Mouse (Mus musculus) WW6 (cell line): Measurements from ENCODE around the gene Chchd1.

Experiments
- DNase-seq: peaks from one replicate; pipeline ENCODE4 v3.0.0-alpha.2; 2013; ENCODE audit warnings: low read depth, low spot score

The Chchd1 gene

GRCm38 (mm10) chr14:20702741-20703381 is at the start of gene Chchd1:
TSS of gene Chchd1 (plus strand) at chr14:20703006.
- peak; percentile 73 for DNase-seq

- DNase-seq: no peak
Measured at GRCm38 (mm10) chr14:20654690-20655421, 48.0 kb upstream of the Chchd1 start.

- no peak for DNase-seq
Measured at GRCm38 (mm10) chr14:20655731-20656130, 47.1 kb upstream of the Chchd1 start.

- no peak for DNase-seq
Measured at GRCm38 (mm10) chr14:20656361-20656760, 46.4 kb upstream of the Chchd1 start, which contains the start of gene Myoz1. TSS of gene Myoz1 (minus strand) at chr14:20656540.

GRCm38 (mm10) chr14:20658326-20658725 is 44.5 kb upstream of the Chchd1 start:
- no peak for DNase-seq

GRCm38 (mm10) chr14:20658902-20659301 is 43.9 kb upstream of the Chchd1 start:
- no peak for DNase-seq

- no peak for DNase-seq
Measured at GRCm38 (mm10) chr14:20659687-20660086, 43.1 kb upstream of the Chchd1 start.

GRCm38 (mm10) chr14:20660827-20661660 is 41.8 kb upstream of the Chchd1 start:
- DNase-seq: peak; percentile 96

- no peak for DNase-seq
Measured at GRCm38 (mm10) chr14:20661661-20662331, 41.0 kb upstream of the Chchd1 start.

GRCm38 (mm10) chr14:20662740-20663139 is 40.1 kb upstream of the Chchd1 start:
- DNase-seq: no peak

GRCm38 (mm10) chr14:20663601-20664000 is 39.2 kb upstream of the Chchd1 start:
- no peak for DNase-seq

- no peak for DNase-seq
Measured at GRCm38 (mm10) chr14:20664436-20664835, 38.4 kb upstream of the Chchd1 start.

GRCm38 (mm10) chr14:20667469-20667868 is 35.3 kb upstream of the Chchd1 start:
- DNase-seq: no peak

- no peak for DNase-seq
Measured at GRCm38 (mm10) chr14:20668154-20668810, 34.5 kb upstream of the Chchd1 start, which contains the start of gene Synpo2l. TSS of gene Synpo2l (minus strand) at chr14:20668354.

GRCm38 (mm10) chr14:20672990-20673389 is 29.8 kb upstream of the Chchd1 start:
- peak; percentile 58 for DNase-seq

- peak; percentile 47 for DNase-seq
Measured at GRCm38 (mm10) chr14:20673735-20674063, 29.1 kb upstream of the Chchd1 start.

GRCm38 (mm10) chr14:20674064-20674833 is 28.6 kb upstream of the Chchd1 start, which contains the start of gene Sec24c:
TSS of gene Sec24c (plus strand) at chr14:20674308.
- peak; percentile 92 for DNase-seq

- no peak for DNase-seq
Measured at GRCm38 (mm10) chr14:20677906-20678305, 24.9 kb upstream of the Chchd1 start.

GRCm38 (mm10) chr14:20681742-20682141 is 21.1 kb upstream of the Chchd1 start:
- no peak for DNase-seq

- DNase-seq: no peak
Measured at GRCm38 (mm10) chr14:20682498-20682897, 20.3 kb upstream of the Chchd1 start.
